Mouse (Mus musculus) urinary bladder, adult 18-20 months (tissue): ENCODE measurements around the gene Mpv17l.
"Not testable (repeated sequence)": the region's sequence is repeated elsewhere in the genome, so short reads cannot be mapped to it uniquely, and the experiment has no call there.

Experiments
- DNase-seq, 2 experiments: peaks; one replicate each; pipeline ENCODE4 v3.0.0; 2022; ENCODE audit warnings: low spot score in 2 of 2, mixed read lengths in 2 of 2

The Mpv17l gene

GRCm38 (mm10) chr16:13940139-13940846 lies 37.3 kb downstream of the Mpv17l start:
- DNase-seq = peak in 1 of 2 experiments; percentile 11

- peak in 1 of 2 experiments; percentile 27 for DNase-seq
These were observed 38.0 kb downstream of the Mpv17l start for GRCm38 (mm10) chr16:13940847-13941395.

GRCm38 (mm10) chr16:13944178-13944577 lies 41.2 kb downstream of the Mpv17l start:
- DNase-seq = no peak

GRCm38 (mm10) chr16:13944752-13945151 lies 41.8 kb downstream of the Mpv17l start:
- DNase-seq = no peak

- DNase-seq = no peak
These were observed 42.2 kb downstream of the Mpv17l start for GRCm38 (mm10) chr16:13945153-13945552.

- no peak for DNase-seq
These were observed 43.3 kb downstream of the Mpv17l start for GRCm38 (mm10) chr16:13946306-13946705.

- DNase-seq = no peak
These were observed 48.3 kb downstream of the Mpv17l start for GRCm38 (mm10) chr16:13951245-13951644.

- no peak for DNase-seq
These were observed 59.1 kb downstream of the Mpv17l start for GRCm38 (mm10) chr16:13962053-13962452.

- DNase-seq = no peak
These were observed 66.1 kb downstream of the Mpv17l start for GRCm38 (mm10) chr16:13969096-13969495.

GRCm38 (mm10) chr16:13972051-13972450 lies 69.1 kb downstream of the Mpv17l start:
- no peak for DNase-seq

GRCm38 (mm10) chr16:13976358-13976896 lies 73.5 kb downstream of the Mpv17l start:
- not testable (repeated sequence) for DNase-seq

- not testable (repeated sequence) for DNase-seq
These were observed 74.1 kb downstream of the Mpv17l start for GRCm38 (mm10) chr16:13977026-13977425.

GRCm38 (mm10) chr16:13981726-13982125 lies 78.8 kb downstream of the Mpv17l start:
- DNase-seq = not testable (repeated sequence)

- DNase-seq = no peak
These were observed 80.2 kb downstream of the Mpv17l start for GRCm38 (mm10) chr16:13983161-13983560.

GRCm38 (mm10) chr16:13986197-13986573 lies 83.2 kb downstream of the Mpv17l start:
- DNase-seq = no peak

GRCm38 (mm10) chr16:13986574-13987478 lies 83.9 kb downstream of the Mpv17l start, which contains the start of the genes 2900011O08Rik and Ifitm7:
Gene 2900011O08Rik, plus strand, starts transcription at chr16:13986604.
Gene Ifitm7, minus strand, starts transcription at chr16:13986888.
- peak in 1 of 2 experiments; percentile 3 for DNase-seq

GRCm38 (mm10) chr16:13992518-13993248 lies 89.7 kb downstream of the Mpv17l start:
- no peak for DNase-seq

GRCm38 (mm10) chr16:13994076-13994475 lies 91.1 kb downstream of the Mpv17l start:
- no peak for DNase-seq

GRCm38 (mm10) chr16:13994502-13994901 lies 91.5 kb downstream of the Mpv17l start:
- DNase-seq = no peak
